Mouse (Mus musculus) induced T-regulatory cell, adult 2 months (primary cell): Measurements from ENCODE around the gene Gm21987.

Experiments
- DNase-seq: peaks from one replicate; pipeline ENCODE4 v3.0.0-alpha.2; 2012; ENCODE audit warnings: low read depth

The Gm21987 gene

GRCm38 (mm10) chr16:38371705-38372296, 25.0 kb downstream of the Gm21987 start:
- peak; percentile 67 for DNase-seq

- DNase-seq, result peak; percentile 39
These were observed 26.0 kb downstream of the Gm21987 start for GRCm38 (mm10) chr16:38372876-38373275.

GRCm38 (mm10) chr16:38373439-38373838, 26.6 kb downstream of the Gm21987 start:
- DNase-seq, result no peak

- DNase-seq, result no peak
These were observed 27.1 kb downstream of the Gm21987 start for GRCm38 (mm10) chr16:38373941-38374340.

GRCm38 (mm10) chr16:38374379-38375140, 27.7 kb downstream of the Gm21987 start:
- peak; percentile 82 for DNase-seq

GRCm38 (mm10) chr16:38375182-38375581, 28.3 kb downstream of the Gm21987 start:
- no peak for DNase-seq

- DNase-seq, result peak; percentile 72
These were observed 29.5 kb downstream of the Gm21987 start for GRCm38 (mm10) chr16:38376163-38376840.

- no peak for DNase-seq
These were observed 30.0 kb downstream of the Gm21987 start for GRCm38 (mm10) chr16:38376841-38377249.

GRCm38 (mm10) chr16:38377546-38377945, 30.7 kb downstream of the Gm21987 start:
- no peak for DNase-seq

GRCm38 (mm10) chr16:38378591-38378990, 31.8 kb downstream of the Gm21987 start:
- no peak for DNase-seq

GRCm38 (mm10) chr16:38379088-38379487, 32.2 kb downstream of the Gm21987 start:
- peak; percentile 49 for DNase-seq

- no peak for DNase-seq
These were observed 32.7 kb downstream of the Gm21987 start for GRCm38 (mm10) chr16:38379493-38379892.

GRCm38 (mm10) chr16:38379926-38380325, 33.1 kb downstream of the Gm21987 start:
- no peak for DNase-seq

- DNase-seq, result no peak
These were observed 36.8 kb downstream of the Gm21987 start for GRCm38 (mm10) chr16:38383683-38384082.

GRCm38 (mm10) chr16:38385184-38385634, 38.4 kb downstream of the Gm21987 start:
- no peak for DNase-seq

GRCm38 (mm10) chr16:38385700-38386099, 38.9 kb downstream of the Gm21987 start:
- no peak for DNase-seq

GRCm38 (mm10) chr16:38387389-38387788, 40.5 kb downstream of the Gm21987 start:
- no peak for DNase-seq

GRCm38 (mm10) chr16:38388757-38389156, 41.9 kb downstream of the Gm21987 start:
- DNase-seq, result no peak

- DNase-seq, result no peak
These were observed 42.5 kb downstream of the Gm21987 start for GRCm38 (mm10) chr16:38389284-38389893.

- DNase-seq, result no peak
These were observed 43.5 kb downstream of the Gm21987 start for GRCm38 (mm10) chr16:38390322-38390721.

GRCm38 (mm10) chr16:38392126-38392894, 45.5 kb downstream of the Gm21987 start:
- DNase-seq, result no peak

- DNase-seq, result no peak
These were observed 47.4 kb downstream of the Gm21987 start for GRCm38 (mm10) chr16:38394191-38394618.
